Mouse (Mus musculus): ENCODE results near the gene Grik4. TPM values are rescaled to one million over a fixed set of nuclear protein-coding genes. Genes with fewer than 3 reads are reported as not detected.
"Not testable (repeated sequence)": the region's sequence is repeated elsewhere in the genome, so short reads cannot be mapped to it uniquely, and the experiment has no call there.

Grik4 gene
- polyA plus RNA-seq, 1 experiment from 2014 or later = 0.62 TPM

DNA sequence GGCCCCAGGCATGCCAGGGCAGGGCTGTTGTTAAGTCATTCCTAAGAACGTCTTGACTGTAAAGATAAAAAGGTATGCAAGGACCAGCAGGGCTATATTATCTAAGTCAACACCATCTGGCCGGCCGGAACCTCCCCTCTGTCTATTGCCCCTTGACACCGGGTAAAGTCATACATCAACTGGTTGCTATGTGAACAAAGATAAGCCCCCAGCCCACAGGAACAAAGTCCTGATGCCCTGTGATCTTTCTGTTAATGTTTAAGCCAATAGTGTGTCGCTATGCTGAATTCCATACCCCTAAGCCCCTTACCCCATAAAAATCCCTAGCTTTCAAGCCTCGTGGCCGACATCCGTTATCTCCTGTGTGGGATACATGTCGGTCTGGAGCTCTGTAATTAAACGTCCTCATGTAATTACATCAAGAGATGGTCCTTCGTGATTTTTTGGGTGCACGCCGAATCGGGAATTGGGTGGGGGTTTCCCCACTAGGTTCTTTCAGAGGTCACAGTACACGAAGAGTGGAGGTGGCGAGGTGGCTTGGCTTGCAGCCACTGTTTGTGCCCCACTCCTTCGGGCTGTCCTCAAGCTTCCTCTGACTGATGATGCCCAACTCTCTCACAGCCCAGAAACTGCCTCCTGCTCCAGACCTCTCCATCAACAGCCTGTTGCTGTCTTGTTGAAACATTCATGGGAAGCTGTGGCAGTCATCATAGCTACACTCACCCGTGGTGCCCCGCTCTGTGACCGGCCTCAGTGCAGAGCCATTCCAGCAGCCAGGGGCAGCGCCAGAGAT, 165.6 kb downstream of the Grik4 start:
- H3K4me3 ChIP-seq; H3K9ac ChIP-seq; H3K4me2 ChIP-seq; H3K27ac ChIP-seq (replicated peaks); ATAC-seq (ENCODE audit: extremely low read depth, insufficient number of reproducible peaks, low FRiP score, low TSS enrichment); H3K9me3 ChIP-seq; H3K36me3 ChIP-seq: not testable (repeated sequence)
- H3K4me1 ChIP-seq = peaks cover 12% of the 10 kb centered on the region
- peaks cover 52% of the 10 kb centered on the region for H3K27me3 ChIP-seq (replicated peaks)
- WGBS = 30% methylated on average over 21 of the region's 21 CpGs

DNA sequence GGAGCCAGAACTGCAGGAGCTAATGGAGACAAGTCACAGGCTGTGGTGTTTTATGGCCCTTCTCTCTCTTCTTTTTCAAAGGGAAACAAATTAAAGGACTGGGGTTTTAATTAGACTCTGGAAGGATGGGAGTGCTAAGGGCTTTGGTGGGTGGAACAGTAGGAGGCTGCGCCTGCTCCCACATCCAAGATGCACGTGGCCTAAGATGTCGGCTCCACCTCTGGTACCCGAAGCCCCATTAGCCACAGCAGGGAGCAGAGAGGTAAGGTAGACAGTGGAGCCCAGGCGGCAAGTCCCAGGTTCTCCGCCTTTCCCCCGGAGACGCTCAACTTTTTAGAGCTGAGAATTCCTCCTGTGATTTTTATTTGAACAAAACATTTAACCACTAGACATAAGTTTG, 166.4 kb downstream of the Grik4 start:
- no peak overlapping the region for H3K27ac ChIP-seq (replicated peaks)
- no peaks in the 10 kb centered on the region for H3K9me3 ChIP-seq
- peaks cover 58% of the 10 kb centered on the region for H3K27me3 ChIP-seq (replicated peaks)
- no peak overlapping the region for H3K9ac ChIP-seq
- peaks cover 12% of the 10 kb centered on the region for H3K4me1 ChIP-seq
- no peak for ATAC-seq (ENCODE audit: extremely low read depth, insufficient number of reproducible peaks, low FRiP score, low TSS enrichment)
- no peak overlapping the region for H3K4me3 ChIP-seq
- no peak overlapping the region for H3K4me2 ChIP-seq
- 70% methylated on average over 8 of the region's 8 CpGs for WGBS
- no peaks in the 10 kb centered on the region for H3K36me3 ChIP-seq

DNA sequence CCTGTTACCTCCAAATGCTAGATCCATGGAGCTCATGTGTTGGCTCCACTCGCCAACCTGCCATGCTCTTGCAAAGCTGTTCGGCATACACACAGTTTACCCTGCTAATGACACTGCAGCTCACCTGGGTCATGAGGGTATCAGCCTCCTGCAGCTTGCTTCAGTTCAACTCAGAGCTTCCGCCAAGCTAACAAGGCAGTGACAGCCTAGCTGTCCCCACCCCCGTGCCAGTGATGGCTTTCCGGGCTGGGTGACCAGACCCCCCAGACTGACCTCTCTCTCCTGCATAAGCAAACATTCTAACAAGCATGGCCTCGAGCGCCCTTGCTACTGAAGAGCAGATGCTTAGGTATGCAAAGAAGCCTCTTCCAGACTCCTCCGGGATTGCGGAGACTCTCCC, 167.5 kb downstream of the Grik4 start:
- Histone ChIP-seq H3K4me1 (peaks cover 12% of the 10 kb centered on the region), H3K9me3 (no peaks in the 10 kb centered on the region), H3K27me3 (replicated peaks) (peaks cover 57% of the 10 kb centered on the region), H3K4me2 (no peak overlapping the region), H3K4me3 (no peak overlapping the region), H3K27ac (replicated peaks) (no peak overlapping the region), H3K36me3 (no peaks in the 10 kb centered on the region), H3K9ac (no peak overlapping the region)
- WGBS = 52% methylated on average over 9 of the region's 9 CpGs
- no peak for ATAC-seq (ENCODE audit: extremely low read depth, insufficient number of reproducible peaks, low FRiP score, low TSS enrichment)

GRCm38 (mm10) chr9:42764823-42765560, 179.3 kb downstream of the Grik4 start:
- no peak for ATAC-seq (ENCODE audit: extremely low read depth, insufficient number of reproducible peaks, low FRiP score, low TSS enrichment)
- 47% methylated on average over 11 of the region's 11 CpGs for WGBS
- Histone ChIP-seq H3K4me2 (no peak overlapping the region), H3K36me3 (no peaks in the 10 kb centered on the region), H3K27me3 (replicated peaks) (peaks cover 22% of the 10 kb centered on the region; the same call in 1 of the 2 replicates), H3K9me3 (no peaks in the 10 kb centered on the region), H3K9ac (no peak overlapping the region), H3K4me1 (0 out of 2 replicates have a peak, but pooled peaks cover 6% of the 10 kb centered on the region), H3K27ac (replicated peaks) (no peak overlapping the region), H3K4me3 (no peak overlapping the region)

DNA sequence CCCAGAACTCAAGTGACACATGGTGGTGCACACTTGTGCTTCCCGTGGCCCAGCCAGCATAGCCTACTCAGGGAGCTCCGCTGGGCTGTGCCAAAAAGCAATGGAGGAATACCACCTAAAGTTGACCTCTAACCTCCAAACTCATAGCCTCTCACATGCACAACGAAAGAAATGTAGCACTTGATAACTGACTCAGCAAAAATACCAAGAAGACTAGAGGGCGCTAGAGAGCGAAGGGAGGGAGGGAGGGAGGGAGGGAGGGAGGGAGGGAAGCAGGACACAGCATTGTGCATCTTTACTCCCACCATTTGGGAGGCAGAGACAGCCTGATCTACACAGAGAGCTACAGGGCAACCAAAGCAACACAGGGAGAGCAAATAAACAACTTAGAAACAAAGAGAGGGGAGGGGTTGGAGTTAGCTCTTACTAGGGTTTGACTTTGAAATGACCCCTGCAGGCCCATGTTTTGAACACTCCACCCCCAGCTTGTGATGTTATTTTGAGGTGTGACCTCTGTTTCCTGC, 185.5 kb downstream of the Grik4 start:
- no peak overlapping the region for H3K27ac ChIP-seq (replicated peaks)
- H3K4me1 ChIP-seq = no peaks in the 10 kb centered on the region
- H3K4me3 ChIP-seq = no peak overlapping the region
- no peak overlapping the region for H3K4me2 ChIP-seq
- H3K36me3 ChIP-seq = no peaks in the 10 kb centered on the region
- 36% methylated on average over 5 of the region's 5 CpGs for WGBS
- no peaks in the 10 kb centered on the region for H3K9me3 ChIP-seq
- no peak for ATAC-seq (ENCODE audit: extremely low read depth, insufficient number of reproducible peaks, low FRiP score, low TSS enrichment)
- peaks cover 40% of the 10 kb centered on the region for H3K27me3 ChIP-seq (replicated peaks)
- no peak overlapping the region for H3K9ac ChIP-seq

DNA sequence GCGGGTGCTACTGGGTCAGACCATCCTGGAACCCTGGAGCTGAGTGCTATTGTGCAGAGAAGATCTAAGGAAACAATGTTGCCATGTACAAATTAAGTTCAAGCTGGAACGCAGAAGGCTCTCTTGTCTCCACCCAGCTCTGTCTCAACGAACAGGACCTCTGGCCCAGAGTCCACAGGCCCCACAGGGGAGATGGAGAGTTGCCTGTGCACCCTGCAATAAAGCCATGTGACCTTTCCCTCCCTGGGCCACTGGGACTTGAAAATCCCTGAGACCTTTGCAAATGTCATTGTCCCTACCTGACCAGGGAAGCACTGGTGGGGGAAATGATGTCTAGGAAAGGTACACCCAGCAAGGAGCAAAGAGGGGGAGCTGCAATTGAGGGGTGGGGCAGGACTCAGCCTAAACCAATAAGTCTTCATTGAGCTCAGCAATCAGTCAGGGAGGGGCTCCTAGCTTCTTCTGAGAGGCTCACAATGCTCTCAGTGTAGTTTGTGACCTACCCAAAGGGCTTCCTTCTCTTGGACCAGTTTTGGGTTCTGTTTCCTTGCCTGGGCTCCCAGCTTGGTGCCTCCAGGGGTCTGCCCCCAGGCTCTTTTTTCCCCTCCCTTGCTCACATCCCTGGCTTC, 187.2 kb downstream of the Grik4 start:
- H3K27ac ChIP-seq (replicated peaks) = no peak overlapping the region
- no peak overlapping the region for H3K4me3 ChIP-seq
- H3K27me3 ChIP-seq (replicated peaks) = peaks cover 31% of the 10 kb centered on the region
- no peaks in the 10 kb centered on the region for H3K9me3 ChIP-seq
- 65% methylated on average over 3 of the region's 3 CpGs for WGBS
- H3K9ac ChIP-seq = no peak overlapping the region
- no peaks in the 10 kb centered on the region for H3K36me3 ChIP-seq
- no peak overlapping the region for H3K4me2 ChIP-seq
- ATAC-seq (ENCODE audit: extremely low read depth, insufficient number of reproducible peaks, low FRiP score, low TSS enrichment) = no peak
- no peaks in the 10 kb centered on the region for H3K4me1 ChIP-seq

DNA sequence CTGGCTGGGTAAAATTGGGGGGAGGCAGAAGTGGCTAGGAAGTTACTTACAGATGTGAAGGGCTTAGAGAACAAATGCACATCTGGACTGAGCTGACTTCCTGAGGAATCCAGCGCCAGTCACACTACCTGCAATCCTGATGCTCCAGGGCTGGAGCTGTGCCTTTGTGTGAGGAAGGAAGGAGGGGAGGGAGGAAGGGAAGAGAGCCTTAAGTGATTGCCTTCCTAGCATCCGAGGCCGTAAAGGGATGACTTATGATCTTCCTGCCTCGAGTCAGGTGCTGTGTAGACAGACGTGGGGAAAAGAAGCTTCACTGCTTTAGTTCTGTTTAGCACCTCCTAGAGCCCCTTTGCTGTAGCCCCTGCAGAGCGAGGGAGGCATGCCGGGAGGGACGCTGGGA, 189.6 kb downstream of the Grik4 start:
- no peak overlapping the region for H3K27ac ChIP-seq (replicated peaks)
- no peak overlapping the region for H3K4me2 ChIP-seq

DNA sequence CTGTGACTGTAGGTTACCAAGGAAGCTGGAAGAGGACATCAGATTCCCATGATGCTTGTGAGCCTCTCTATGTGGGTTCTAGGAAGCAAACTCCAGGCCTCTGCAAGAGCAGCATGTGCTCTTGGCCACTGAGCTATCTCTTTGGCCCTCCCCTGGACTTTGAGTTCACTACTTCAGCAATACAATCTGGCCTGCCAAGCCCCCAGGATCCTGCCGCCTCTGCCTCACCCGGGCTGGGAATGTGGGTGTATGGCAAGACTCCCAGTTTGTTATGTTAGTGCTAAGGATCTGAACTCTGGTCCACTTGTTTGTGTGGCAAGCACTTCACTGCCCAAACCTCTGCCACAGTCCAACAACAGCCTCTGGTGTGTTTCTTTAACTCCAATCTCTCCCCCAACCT, 193.1 kb downstream of the Grik4 start:
- 69% methylated on average over 2 of the region's 2 CpGs for WGBS
- H3K36me3 ChIP-seq = no peaks in the 10 kb centered on the region

More for the DNA sequence above, 189.6 kb downstream of the Grik4 start:
- H3K36me3 ChIP-seq = no peaks in the 10 kb centered on the region
- no peaks in the 10 kb centered on the region for H3K9me3 ChIP-seq
- H3K27me3 ChIP-seq (replicated peaks) = peaks cover 24% of the 10 kb centered on the region
- H3K4me3 ChIP-seq = no peak overlapping the region
- no peaks in the 10 kb centered on the region for H3K4me1 ChIP-seq
- ATAC-seq (ENCODE audit: extremely low read depth, insufficient number of reproducible peaks, low FRiP score, low TSS enrichment) = no peak
- no peak overlapping the region for H3K9ac ChIP-seq
- WGBS = 32% methylated on average over 8 of the region's 8 CpGs

GRCm38 (mm10) chr9:42750176-42750575, 194.1 kb downstream of the Grik4 start:
- H3K36me3 ChIP-seq = no peaks in the 10 kb centered on the region
- 67% methylated on average over 3 of the region's 3 CpGs for WGBS
- no peak overlapping the region for H3K27ac ChIP-seq (replicated peaks)
- H3K9me3 ChIP-seq = no peaks in the 10 kb centered on the region
- ATAC-seq (ENCODE audit: extremely low read depth, insufficient number of reproducible peaks, low FRiP score, low TSS enrichment) = no peak
- H3K4me2 ChIP-seq = no peak overlapping the region
- 0 out of 2 replicates have a peak, but pooled peaks cover 3% of the 10 kb centered on the region for H3K4me1 ChIP-seq
- H3K4me3 ChIP-seq = no peak overlapping the region
- H3K9ac ChIP-seq = no peak overlapping the region
- H3K27me3 ChIP-seq (replicated peaks) = no peaks in the 10 kb centered on the region

More for the DNA sequence above, 193.1 kb downstream of the Grik4 start:
- no peaks in the 10 kb centered on the region for H3K4me1 ChIP-seq
- no peak overlapping the region for H3K4me3 ChIP-seq
- H3K9ac ChIP-seq = no peak overlapping the region
- H3K27ac ChIP-seq (replicated peaks) = no peak overlapping the region
- H3K27me3 ChIP-seq (replicated peaks) = peaks cover 10% of the 10 kb centered on the region
- no peak for ATAC-seq (ENCODE audit: extremely low read depth, insufficient number of reproducible peaks, low FRiP score, low TSS enrichment)
- no peak overlapping the region for H3K4me2 ChIP-seq
- no peaks in the 10 kb centered on the region for H3K9me3 ChIP-seq

DNA sequence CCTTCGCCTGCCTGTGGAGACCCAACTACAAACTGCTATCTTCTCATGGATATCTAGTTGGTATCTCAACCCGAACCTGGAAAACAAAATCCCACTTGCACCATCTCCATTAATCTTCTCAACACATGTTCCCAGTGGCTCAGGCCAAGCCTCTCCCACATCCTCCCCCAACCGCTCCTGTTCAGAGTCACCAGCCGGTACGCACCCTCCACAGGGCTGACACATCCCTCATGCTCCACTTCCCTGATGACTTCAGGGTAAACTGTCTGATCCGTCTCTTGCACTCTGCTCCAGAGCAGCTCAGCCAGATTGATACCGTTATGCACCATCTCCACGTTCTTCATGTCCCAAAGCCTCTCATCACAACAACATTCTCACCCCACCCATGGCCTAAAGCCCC, 198.3 kb downstream of the Grik4 start:
- Histone ChIP-seq H3K27me3 (replicated peaks) (no peaks in the 10 kb centered on the region), H3K4me1 (0 out of 2 replicates have a peak, but pooled peaks cover 3% of the 10 kb centered on the region), H3K9me3 (no peaks in the 10 kb centered on the region), H3K9ac (no peak overlapping the region), H3K4me2 (no peak overlapping the region), H3K4me3 (no peak overlapping the region), H3K36me3 (no peaks in the 10 kb centered on the region), H3K27ac (replicated peaks) (no peak overlapping the region)
- no peak for ATAC-seq (ENCODE audit: extremely low read depth, insufficient number of reproducible peaks, low FRiP score, low TSS enrichment)
- WGBS = 43% methylated on average over 8 of the region's 8 CpGs

DNA sequence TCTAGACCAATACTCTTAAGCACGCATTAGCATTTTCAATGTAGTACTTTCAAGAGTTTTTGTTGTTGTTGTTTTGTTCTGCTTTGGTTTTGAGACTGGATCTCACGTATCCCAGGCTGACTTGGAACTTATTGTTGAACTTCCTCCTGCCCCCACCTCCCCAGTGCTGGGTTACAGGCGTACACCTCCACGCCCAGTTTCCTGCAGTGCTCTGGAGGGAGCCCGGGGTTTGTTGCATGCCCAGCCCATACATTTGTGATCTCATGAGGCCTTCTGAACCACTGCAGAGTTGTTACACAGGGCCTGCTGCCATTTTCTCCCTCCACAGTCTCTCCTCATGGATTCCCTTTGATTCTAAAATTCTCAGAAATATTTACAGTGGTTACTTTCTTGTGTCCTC, 201.9 kb downstream of the Grik4 start:
- H3K4me2 ChIP-seq = no peak overlapping the region
- no peaks in the 10 kb centered on the region for H3K27me3 ChIP-seq (replicated peaks)
- no peaks in the 10 kb centered on the region for H3K36me3 ChIP-seq
- no peaks in the 10 kb centered on the region for H3K9me3 ChIP-seq
- WGBS = 68% methylated on average over 5 of the region's 5 CpGs
- no peak for ATAC-seq (ENCODE audit: extremely low read depth, insufficient number of reproducible peaks, low FRiP score, low TSS enrichment)
- H3K27ac ChIP-seq (replicated peaks) = no peak overlapping the region
- 0 out of 2 replicates have a peak, but pooled peaks cover 3% of the 10 kb centered on the region for H3K4me1 ChIP-seq
- no peak overlapping the region for H3K9ac ChIP-seq
- no peak overlapping the region for H3K4me3 ChIP-seq

Measured in heart, embryonic 13.5 days (tissue).